Mouse (Mus musculus): Measurements from ENCODE around the gene Atxn1l.

Atxn1l gene

DNA sequence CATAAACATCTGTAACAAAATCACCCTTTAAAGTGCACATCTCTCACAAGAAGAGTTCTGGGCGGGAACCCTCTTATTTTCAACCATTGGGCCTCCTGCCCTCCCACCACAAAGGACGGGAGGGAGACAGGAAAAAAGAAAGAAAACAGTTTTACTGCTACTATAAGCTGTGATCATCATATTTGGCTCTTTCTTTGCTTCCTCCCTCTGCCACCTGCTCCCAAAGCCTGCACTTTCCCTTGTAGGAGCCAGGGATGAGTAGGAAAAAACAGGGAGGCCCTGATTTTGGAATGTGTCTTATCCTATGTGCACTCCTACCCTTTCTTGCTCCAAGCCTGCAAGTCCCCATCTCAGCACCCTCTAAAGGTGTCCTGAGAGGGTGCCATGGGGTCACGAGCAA lies 6.5 kb downstream of the Atxn1l start:
- no peak for DNase-seq (ENCODE audit: low spot score)

DNA sequence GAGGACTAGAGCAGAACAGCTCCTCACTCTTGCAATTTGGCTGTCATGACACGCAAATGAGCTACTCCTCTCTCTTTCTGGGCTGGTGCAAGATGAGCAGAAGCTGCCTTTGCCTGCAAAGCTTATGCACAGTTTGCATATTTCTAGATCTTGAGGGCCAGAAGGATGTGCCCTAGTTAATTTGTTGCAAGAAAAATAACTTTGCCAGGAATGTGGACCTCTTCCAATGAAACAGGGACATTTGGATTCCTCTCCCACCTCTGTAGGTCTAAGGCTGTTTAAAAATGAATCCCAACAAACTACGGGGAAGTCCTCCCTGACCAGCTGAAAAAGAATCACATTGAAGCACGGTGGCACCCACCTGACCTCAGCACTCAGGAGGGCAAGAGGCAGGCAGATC lies 12.4 kb downstream of the Atxn1l start:
- no peak for DNase-seq (ENCODE audit: low spot score)

DNA sequence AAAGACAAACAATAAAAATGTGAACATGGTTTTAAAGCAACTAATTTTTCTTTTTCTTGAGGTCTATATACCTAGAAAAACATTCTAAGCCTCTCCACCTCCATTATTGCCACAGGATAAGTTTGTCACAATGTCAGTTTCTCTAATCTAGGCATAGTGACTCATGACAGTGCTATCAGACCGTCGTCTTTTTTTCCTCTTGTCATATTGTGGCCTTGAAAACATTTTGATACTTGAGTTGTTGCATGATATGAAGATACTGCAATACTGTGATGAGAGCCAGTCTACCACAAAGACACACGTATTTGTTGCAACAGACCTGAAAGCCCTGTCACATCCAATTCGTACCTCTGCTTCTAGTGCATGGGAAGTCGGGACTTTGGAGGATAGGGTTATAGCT lies 22.6 kb downstream of the Atxn1l start:
- no peak for DNase-seq (ENCODE audit: low spot score)

DNA sequence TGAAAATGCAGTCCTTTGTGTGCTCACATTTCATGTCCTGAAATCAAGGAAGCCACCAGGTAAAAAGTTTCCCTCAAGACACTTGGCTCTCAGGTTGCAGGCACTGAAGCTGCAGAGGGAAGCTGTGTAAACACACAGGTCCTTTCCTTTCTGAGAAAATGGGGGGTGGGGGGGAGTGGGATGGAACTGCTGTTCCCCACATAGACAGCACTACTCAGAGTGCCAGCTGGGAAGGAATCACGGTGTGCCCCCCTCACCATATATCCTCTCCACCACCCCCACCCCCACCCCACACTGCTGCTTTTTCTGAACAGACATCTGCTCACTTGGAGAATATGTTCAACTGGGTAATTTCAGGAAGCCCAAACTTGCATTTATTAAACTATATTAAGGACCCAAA lies 25.0 kb downstream of the Atxn1l start:
- DNase-seq (ENCODE audit: low spot score) = no peak

DNA sequence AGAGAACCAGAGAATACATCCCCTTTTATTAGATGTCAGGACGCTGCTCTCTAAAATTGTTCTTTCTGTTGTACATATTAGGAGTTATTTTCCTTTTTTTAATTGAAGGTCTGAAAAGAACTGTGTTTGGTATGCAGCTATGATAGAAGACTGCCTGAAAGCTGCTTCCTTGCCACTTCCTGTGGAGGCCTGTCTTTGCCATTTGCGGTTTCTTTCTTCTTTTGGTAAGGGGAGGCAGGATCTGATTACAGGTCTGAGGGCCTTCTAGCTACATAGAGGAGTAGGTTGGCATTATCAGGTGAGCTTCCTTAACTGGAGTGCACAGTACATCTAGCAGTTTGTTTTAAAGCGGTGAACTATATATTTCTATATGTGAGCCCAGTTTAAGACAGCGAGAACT lies 29.6 kb downstream of the Atxn1l start:
- no peak for DNase-seq (ENCODE audit: low spot score)

DNA sequence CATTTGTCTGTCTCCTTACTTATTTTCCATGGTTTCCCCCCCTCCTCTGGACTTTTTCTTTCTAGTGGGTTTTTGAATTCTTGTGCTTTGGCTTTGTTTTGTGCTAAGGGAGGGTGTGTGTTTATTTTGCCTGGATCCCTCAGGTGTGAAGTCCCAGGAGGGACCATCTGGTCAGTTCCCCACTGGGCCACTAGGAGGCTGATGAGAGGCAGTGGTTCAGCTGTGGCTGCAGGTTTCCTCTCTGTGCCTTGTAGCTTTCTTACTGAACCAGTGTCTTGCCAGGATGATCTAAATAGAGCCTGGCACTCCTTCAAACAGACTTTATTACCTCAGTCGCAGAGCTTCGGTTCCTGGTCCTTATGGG lies 30.7 kb downstream of the Atxn1l start:
- peak; percentile 39 for DNase-seq (ENCODE audit: low spot score)

DNA sequence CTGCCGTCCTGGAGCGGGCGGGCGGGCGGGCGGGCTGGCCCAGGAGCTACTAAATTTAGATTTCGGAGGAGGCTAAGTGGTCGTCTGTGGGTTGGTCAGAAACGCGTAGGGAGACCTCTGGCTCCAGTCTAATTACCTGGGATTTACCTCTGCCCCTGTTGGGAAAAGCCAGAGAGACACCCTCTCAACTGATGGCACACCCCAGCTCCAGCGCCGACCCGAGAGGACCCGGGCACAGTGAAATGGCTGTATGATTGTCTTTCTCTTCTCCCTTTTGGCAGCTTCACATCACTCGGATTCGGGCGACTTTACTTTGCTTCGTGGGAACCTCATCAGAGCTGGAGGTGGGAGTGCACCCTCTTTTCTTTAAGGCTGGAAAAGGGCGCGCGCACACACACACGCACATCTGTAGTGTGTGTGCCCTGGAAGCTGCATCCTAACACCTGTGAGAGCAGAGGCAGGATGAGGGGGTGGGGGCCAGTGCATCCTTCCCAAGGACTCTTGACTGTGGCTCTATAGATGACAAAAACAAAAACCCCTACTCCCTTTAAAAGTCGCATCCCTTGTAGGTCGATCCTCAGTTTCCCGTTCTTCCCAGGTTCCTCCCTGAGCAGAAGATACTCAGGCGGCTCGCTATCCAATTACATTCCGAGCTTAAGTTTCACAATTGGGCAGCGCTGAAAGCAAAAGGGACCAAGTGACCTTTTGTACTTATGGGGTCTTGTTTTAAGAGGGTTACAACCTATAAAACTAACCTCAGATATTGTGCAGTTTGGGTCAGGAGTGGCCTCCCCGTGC lies 31.3 kb downstream of the Atxn1l start:
- DNase-seq (ENCODE audit: low spot score) = peak; percentile 40

DNA sequence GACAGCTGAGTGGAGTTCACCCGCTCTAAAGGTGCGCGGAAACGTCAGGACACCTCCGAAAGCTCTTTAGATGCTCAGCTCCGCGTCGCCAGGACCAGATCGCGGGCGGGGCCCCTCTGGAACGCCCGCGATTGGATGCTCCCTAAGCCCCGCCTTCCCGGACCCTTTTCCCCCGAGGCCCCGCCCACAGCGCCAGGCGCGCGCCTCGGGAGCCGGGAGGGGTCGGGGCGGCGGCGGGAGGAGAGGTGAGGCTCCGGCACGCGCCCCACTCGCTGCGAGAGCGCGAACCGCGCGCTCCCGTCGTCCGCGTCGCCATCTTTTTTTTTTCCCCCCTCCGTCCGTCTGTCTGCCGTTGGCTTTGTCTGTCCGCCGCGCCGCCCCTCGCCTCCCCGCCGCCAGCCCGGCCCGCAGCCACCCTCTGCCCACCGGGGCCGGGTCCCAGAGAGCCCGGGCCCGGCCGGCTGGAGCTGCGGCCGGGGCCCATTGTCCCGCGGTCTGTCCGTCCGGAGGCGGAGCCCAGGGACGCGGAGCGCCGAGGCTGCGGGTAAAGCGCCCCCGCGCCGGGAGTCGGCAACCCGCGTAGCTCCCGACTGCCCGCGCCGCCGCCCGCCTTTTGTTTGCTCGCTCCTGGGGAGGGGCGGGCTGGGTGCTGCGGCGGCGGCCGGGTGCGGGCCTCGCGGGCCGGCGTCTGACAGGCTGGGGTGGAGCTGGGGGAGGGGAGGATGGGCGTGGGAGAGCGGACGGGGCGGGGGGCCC lies 32.0 kb downstream of the Atxn1l start, which contains the start of gene Zfp821:
TSS of gene Zfp821 (plus strand) at position 227 of the 756 bp plus-strand sequence.
- peak; percentile 94 for DNase-seq (ENCODE audit: low spot score)

DNA sequence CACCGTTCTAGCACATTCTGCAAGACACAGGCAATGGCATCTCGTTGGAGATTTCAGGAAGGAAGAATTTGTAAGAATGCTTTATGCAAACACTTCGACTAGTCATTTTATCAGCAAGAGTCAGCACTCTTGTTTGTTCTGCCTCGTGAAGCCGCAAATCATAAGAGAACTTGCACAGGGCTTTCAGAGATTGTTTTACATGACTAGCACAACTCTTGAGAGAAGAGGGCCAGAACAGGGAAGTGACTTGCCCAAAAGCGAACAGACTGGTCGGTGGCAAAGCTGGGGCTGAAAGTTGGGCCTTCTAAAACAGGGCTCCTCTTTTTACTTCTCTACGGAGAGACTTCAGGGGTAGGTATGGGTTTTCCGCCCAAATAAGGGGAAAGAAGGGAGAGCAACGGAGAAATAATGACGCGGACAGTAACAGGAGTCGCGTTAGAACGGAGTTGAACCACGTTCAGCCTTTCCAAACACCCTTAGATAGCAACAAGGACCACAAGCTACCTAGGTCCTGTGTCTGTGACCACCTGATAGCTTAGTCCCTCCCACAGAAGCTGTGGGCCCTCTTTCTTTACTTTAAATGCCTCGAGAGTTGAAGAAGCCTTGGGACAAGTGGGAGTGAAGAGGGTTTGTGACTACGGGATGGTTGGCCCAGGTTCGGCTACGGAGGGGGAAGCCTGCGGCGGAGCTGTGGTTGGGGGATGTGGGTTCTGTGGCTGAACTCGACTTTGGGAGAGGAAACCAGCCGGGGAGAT lies 32.8 kb downstream of the Atxn1l start:
- no peak for DNase-seq (ENCODE audit: low spot score)

DNA sequence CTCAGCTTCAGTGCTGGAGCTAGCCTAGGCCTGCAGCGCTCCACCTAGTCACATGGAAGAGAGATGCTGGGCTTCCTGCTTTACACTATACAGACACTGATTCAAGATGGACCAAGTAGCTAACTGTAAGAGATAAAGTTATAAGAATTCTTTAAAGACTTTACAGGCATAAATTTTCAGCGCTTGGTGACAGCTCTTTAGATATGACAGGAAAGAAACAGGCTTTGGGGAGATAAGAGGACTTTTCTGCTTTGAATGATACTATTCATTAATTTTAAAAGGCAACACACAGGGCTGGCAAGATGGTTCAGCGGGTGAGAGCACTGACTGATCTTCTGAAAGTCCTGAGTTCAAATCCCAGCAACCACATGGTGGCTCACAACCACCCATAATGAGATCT lies 39.1 kb downstream of the Atxn1l start:
- no peak for DNase-seq (ENCODE audit: low spot score)

DNA sequence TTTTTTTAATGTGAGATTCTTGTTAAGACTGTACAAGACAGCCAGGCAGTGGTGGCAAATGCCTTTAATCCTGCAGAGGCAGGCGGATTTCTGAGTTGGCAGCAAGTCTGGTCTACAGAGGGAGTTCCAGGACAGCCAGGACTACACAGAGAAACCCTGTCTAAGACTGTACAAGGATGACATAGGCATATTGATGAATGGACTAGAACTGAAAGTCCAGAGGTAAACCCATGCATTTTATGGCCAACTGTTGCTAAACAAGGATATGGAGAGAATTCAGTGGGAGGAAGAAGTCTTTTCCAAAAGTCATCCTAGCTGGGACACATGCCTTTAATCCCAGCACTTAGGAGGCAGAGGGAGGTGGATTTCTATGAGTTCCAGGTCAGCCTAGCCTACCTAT lies 39.8 kb downstream of the Atxn1l start:
- no peak for DNase-seq (ENCODE audit: low spot score)

DNA sequence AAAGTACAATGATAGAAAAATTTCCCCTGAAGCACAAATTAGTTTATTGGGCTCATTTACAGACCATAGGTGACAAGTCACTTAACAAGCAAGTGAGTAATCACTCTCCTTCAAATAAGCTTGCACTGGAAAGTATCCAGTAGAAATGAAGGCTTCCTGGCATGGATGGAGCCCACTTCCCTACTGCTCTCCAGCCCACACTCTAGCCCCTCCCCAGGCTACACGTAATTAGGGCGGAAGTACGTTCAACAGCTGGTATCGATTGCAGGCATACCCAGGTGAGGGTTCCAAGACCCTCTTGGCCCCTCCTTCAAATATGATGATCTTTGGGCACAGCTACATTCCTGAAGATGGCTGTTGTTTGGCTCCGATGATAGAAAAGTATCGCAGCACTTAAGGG lies 43.4 kb downstream of the Atxn1l start:
- DNase-seq (ENCODE audit: low spot score) = peak; percentile 18

DNA sequence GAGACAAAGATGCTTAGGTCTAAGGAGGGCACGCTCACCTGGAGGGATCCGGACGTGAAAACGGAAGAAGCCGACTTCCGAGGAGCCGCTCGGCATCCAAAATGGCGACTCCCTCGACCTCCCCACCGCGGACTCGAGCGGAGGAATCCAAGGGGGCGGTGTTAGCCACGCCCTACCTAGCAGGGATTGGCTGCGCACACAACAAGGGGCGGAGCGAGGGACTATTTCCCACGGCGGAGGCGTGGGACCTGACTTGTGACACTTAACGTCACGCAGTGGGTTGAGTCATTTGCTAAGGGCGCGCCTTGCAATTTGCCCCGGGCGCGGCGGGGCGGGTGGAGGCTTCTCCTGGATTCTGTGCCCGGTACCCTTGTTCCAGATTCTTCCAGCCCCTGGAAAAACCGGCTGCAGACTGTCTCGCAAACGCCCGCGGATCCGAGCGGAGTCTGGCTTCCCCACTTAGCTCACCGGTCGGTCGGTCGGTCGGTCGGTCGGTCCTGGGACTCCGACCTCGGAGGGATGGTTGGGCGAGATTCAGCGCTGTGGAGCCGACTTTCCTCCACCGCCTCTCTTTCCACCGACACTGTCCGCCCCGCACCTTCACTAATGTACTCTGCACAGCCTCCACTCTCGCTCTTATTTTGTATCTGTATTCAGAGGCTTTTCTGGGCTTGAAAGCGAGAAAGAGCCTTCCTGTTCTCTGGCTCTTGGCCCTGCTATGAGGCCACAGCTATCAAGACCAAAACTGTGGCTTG lies 44.2 kb downstream of the Atxn1l start, which contains the start of gene Ist1:
TSS of gene Ist1 (minus strand) at position 115 of the 755 bp plus-strand sequence.
- peak; percentile 98 for DNase-seq (ENCODE audit: low spot score)

DNA sequence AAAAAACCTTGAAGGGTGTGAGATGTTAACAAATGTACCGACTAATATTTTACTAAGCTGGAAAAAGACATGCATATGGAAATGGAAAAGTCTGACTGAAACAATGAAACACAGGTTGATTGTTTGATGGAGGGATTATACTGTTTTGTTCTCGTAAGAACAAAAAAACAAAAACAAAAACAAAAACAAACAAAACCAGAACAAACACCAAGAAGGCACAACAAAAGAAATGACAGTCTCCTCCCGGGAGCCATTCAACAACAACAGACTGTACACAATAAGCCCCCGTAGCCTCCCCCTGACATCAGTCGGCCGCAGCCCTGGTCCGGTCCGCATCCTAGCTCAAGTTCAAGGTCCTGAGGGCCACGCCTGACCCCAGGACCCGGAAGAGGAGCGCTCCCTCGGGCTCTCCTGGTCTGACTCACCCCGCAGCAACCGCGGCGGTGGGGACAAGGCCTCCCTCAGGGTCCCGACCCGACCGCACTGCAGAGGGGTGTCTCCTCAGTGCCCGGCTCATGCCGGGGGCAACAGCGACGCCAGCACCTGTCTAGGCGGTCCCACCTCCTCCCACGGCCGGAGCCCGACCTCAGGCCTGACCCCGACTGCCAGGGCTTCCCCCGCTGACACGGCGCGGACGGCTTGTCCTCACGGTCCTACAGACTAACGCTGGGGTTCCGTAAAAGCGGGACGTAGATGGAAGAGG lies 44.9 kb downstream of the Atxn1l start:
- peak; percentile 83 for DNase-seq (ENCODE audit: low spot score)

DNA sequence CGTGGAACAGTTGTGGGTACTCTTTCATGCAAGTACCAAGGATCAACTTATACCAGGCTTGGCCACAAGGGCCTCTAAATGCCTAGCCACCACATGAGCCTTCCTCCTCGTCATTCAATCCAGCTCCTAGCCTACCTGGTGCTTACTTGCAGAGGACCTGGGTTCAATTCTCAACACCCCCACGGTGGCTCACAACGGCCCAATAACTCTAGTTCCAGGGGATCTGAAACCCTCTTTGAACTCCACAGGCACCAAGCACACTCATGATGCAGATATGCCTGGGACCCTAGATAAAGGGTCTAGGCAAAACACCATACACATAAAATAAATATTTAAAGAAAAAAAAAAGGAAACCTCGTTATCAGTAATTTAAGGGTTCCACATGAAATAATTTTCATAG lies 45.8 kb downstream of the Atxn1l start:
- no peak for DNase-seq (ENCODE audit: low spot score)

DNA sequence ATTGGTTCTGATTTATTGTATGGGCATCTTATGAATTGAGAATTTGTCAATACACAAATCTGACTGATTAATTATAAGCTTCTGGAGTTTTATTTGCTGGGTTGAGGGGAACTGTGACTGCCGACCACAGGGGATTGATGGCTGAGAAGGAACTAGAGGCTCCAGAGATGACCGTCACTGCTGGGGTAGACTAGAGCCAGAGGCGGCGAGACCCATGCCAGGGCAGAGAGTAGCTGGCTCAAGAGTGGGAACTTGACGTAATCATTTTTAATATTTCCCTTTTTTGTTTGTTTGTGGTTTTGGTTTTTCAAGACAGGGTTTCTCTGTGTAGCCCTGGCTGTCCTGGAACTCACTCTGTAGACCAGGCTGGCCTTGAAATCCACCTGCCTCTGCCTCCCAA lies 50.3 kb downstream of the Atxn1l start:
- DNase-seq (ENCODE audit: low spot score) = no peak

DNA sequence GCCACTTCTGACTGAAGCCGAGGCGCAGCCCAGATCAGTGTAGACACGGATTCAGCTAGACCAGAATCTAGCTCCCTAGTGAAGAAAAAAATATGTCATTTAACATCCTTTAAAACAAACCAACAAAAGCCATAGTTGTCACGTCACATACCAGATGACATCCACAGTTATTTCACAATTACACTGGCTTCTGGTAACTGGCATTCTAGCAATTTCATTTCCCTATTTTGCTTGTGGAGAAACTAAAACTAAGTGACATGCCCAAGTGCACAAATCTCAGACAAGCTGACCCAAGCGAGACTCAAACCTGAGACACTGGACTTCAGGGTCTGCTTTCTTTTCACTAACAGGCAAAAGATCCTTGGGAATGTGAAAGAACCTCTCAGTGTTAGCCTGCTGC lies 55.4 kb downstream of the Atxn1l start:
- no peak for DNase-seq (ENCODE audit: low spot score)

DNA sequence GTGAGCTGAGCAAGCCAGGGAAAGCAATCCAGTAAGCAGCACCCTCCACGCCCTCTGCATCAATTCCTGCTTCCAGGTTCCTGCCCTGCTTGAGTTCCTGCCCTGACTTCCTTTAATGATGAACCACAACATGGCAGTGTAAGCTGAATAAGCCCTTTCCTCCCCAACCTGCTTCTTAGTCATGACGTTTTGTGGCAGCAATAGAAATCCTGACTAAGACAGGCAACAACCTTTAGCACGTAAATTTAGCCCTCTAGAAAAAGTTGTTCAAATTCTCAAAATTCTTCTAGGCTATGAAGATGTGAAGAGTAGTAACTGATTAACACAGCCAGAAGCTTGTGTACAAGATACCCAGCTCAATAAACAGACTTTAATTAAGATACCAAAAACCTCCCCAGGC lies 56.0 kb downstream of the Atxn1l start:
- no peak for DNase-seq (ENCODE audit: low spot score)
